Mouse (Mus musculus): ENCODE data around the gene Tns1.

- TF ChIP-seq POLR2A (IDR thresholded peaks at IDR 0.05; ENCODE audit: insufficient read depth, low read length) (no peak), CTCF (IDR thresholded peaks at IDR 0.05; ENCODE audit: low read depth, low read length) (no peak), EP300 (IDR thresholded peaks at IDR 0.05; ENCODE audit: insufficient read depth, low read depth, low read length) (no peak)
Measured at GRCm38 (mm10) chr1:74099001-74099435, 25.2 kb downstream of the Tns1 start.

Data from ES-Bruce4 (cell line).